Mouse (Mus musculus): Measurements from ENCODE around the gene Tspan6.

The Tspan6 gene

GRCm38 (mm10) chrX:133898014-133898542 is at the start of gene Tspan6:
Gene Tspan6, minus strand, starts transcription at chrX:133898429.
- peak; percentile 85 for DNase-seq

- DNase-seq = peak; percentile 78
These were observed 49.2 kb upstream of the Tspan6 start for GRCm38 (mm10) chrX:133947427-133947826.

GRCm38 (mm10) chrX:133939561-133939960 is 41.3 kb upstream of the Tspan6 start:
- DNase-seq = no peak

GRCm38 (mm10) chrX:133936605-133937225 is 38.5 kb upstream of the Tspan6 start:
- no peak for DNase-seq

GRCm38 (mm10) chrX:133931302-133932013 is 33.2 kb upstream of the Tspan6 start:
- DNase-seq = peak; percentile 68

- no peak for DNase-seq
These were observed 28.5 kb upstream of the Tspan6 start for GRCm38 (mm10) chrX:133926760-133927159.

- no peak for DNase-seq
These were observed 23.0 kb upstream of the Tspan6 start for GRCm38 (mm10) chrX:133921187-133921586.

GRCm38 (mm10) chrX:133914219-133914618 is 16.0 kb upstream of the Tspan6 start:
- DNase-seq = peak; percentile 20

- DNase-seq = no peak
These were observed 14.8 kb upstream of the Tspan6 start for GRCm38 (mm10) chrX:133913006-133913405.

- peak; percentile 38 for DNase-seq
These were observed 13.3 kb upstream of the Tspan6 start for GRCm38 (mm10) chrX:133911397-133912103.

GRCm38 (mm10) chrX:133908261-133908660 is 10.0 kb upstream of the Tspan6 start, which contains the start of gene Srpx2:
Gene Srpx2, plus strand, starts transcription at chrX:133908426.
- no peak for DNase-seq

- no peak for DNase-seq
These were observed 10.1 kb downstream of the Tspan6 start for GRCm38 (mm10) chrX:133888111-133888510.

- DNase-seq = no peak
These were observed 10.9 kb downstream of the Tspan6 start for GRCm38 (mm10) chrX:133887308-133887707.

- DNase-seq = peak; percentile 2
These were observed 28.5 kb downstream of the Tspan6 start for GRCm38 (mm10) chrX:133869743-133870142.

GRCm38 (mm10) chrX:133853637-133854036 is 44.6 kb downstream of the Tspan6 start:
- DNase-seq = no peak

GRCm38 (mm10) chrX:133850680-133851079 is 47.5 kb downstream of the Tspan6 start, which contains the start of gene Tnmd:
Gene Tnmd, plus strand, starts transcription at chrX:133850980.
- no peak for DNase-seq
